Comparison of ENCODE assay signal across 17 mouse cellular contexts in genomic region chr11:118836889-118837288, GRCm38 (mm10).
DNase-seq lines count a peak whose midpoint lies in the region; ATAC-seq and TF ChIP-seq lines count a peak whose summit lies in the region.
"Had no signal": no experiment of that assay in that cellular context is flagged by ENCODE, and none has a peak within 500 bp of the region (broad histone marks: within the 10 kb centered on the region; RNA-seq: fewer than 3 reads in every experiment).

No protein-coding gene starts in this region.

- no peaks in the 10 kb centered on the region for H3K27me3 ChIP-seq in hindbrain, postnatal 0 days (ENCODE audit: insufficient read depth, low read length)
- H3K27me3 ChIP-seq: liver, embryonic 15.5 days had no signal

- no peak for TF ChIP-seq CTCF in layer of hippocampus, adult 2 months (conservative IDR thresholded peaks at IDR 0.05)
- no peak for TF ChIP-seq CTCF in hindbrain, postnatal 0 days (IDR thresholded peaks at IDR 0.05; ENCODE audit: low read depth)

- no peak overlapping the region for H3K4me2 ChIP-seq in hindbrain, postnatal 0 days (ENCODE audit: low read depth, low read length)
- H3K4me2 ChIP-seq: heart, embryonic 13.5 days; liver, embryonic 15.5 days had no signal

- no peak overlapping the region for H3K9ac ChIP-seq in hindbrain, postnatal 0 days (replicated peaks; ENCODE audit: low read length)
- H3K9ac ChIP-seq: heart, embryonic 13.5 days; liver, embryonic 15.5 days had no signal

- H3K9me3 ChIP-seq in hindbrain, postnatal 0 days (ENCODE audit: low read length) = no peaks in the 10 kb centered on the region
- H3K9me3 ChIP-seq: heart, embryonic 13.5 days; liver, embryonic 15.5 days had no signal

- 29% methylated on average over 4 of the region's 4 CpGs for WGBS in hindbrain, postnatal 0 days

- ATAC-seq in hindbrain, postnatal 0 days = peak; percentile 55; the same call in 1 of the 2 replicates
- ATAC-seq in activated CD4-positive, CD25-positive, alpha-beta regulatory T cell, adult 4 months = no peak
- ATAC-seq: forebrain, embryonic 16.5 days; Patski had no signal

- no peak overlapping the region for H3K4me3 ChIP-seq in layer of hippocampus, adult 2 months
- H3K4me3 ChIP-seq in hindbrain, postnatal 0 days (ENCODE audit: low read length) = no peak overlapping the region
- H3K4me3 ChIP-seq: embryonic facial prominence, embryonic 10.5 days; heart, embryonic 13.5 days; liver, embryonic 15.5 days had no signal

- H3K27ac ChIP-seq in layer of hippocampus, adult 2 months = peak overlapping the region; percentile 67; the same call in 1 of the 2 replicates
- 0 out of 2 replicates have a peak overlapping the region, but pooled peaks have one; percentile 45 for H3K27ac ChIP-seq in hindbrain, postnatal 0 days
- H3K27ac ChIP-seq: embryonic facial prominence, embryonic 10.5 days; heart, embryonic 13.5 days; liver, embryonic 15.5 days had no signal

- DNase-seq in layer of hippocampus, adult 2 months (ENCODE audit: low spot score in 2 of 2) = no peak
- DNase-seq in layer of hippocampus, postnatal 36 days = no peak
- DNase-seq in cerebellum, adult 11 months = peak; percentile 87
- DNase-seq in cerebellum, postnatal 10 days = peak; percentile 86 to 95
- DNase-seq in hindbrain, postnatal 0 days (ENCODE audit: low spot score) = peak; percentile 67
- DNase-seq in c-Kit-positive CD71-positive TER-119-positive erythroid progenitor cells, embryonic 14.5 days (ENCODE audit: low spot score) = no peak
- DNase-seq: heart, postnatal 36 days; kidney, adult 11 months; kidney, postnatal 10 days; lung, postnatal 10 days; midbrain, embryonic 14.5 days had no signal

- 0 out of 2 replicates have a peak, but pooled peaks cover 7% of the 10 kb centered on the region for H3K4me1 ChIP-seq in hindbrain, postnatal 0 days (ENCODE audit: insufficient read depth, low read length)
- H3K4me1 ChIP-seq: liver, embryonic 15.5 days had no signal

- H3K36me3 ChIP-seq in hindbrain, postnatal 0 days (ENCODE audit: insufficient read depth, low read length) = no peaks in the 10 kb centered on the region
- H3K36me3 ChIP-seq: embryonic facial prominence, embryonic 10.5 days; heart, embryonic 13.5 days; liver, embryonic 15.5 days had no signal

Comparison
In these comparisons a context has a peak if more than half of its experiments do, and no peak if none do; other contexts are left out.
1. DNase-seq: peak in cerebellum, adult 11 months (single experiment), cerebellum, postnatal 10 days (2 of 2) and hindbrain, postnatal 0 days (single experiment); none in layer of hippocampus, adult 2 months (0 of 2), layer of hippocampus, postnatal 36 days (0 of 2) and c-Kit-positive CD71-positive TER-119-positive erythroid progenitor cells, embryonic 14.5 days (single experiment).